Mouse (Mus musculus) ZHBTc4 (cell line): ENCODE data around the gene AU040320.

Experiments used
- DNase-seq: peaks from one replicate; pipeline ENCODE4 v3.0.0-alpha.2; 2011; ENCODE audit warnings: low read depth, low spot score

Gene AU040320

GRCm38 (mm10) chr4:126753268-126754230 lies at the start of gene AU040320, which contains the start of gene Ncdn:
Gene AU040320, plus strand, starts transcription at chr4:126753544.
Gene Ncdn, minus strand, starts transcription at chr4:126753438.
- peak; percentile 99 for DNase-seq

- no peak for DNase-seq
Observed at GRCm38 (mm10) chr4:126706630-126707438, 46.5 kb upstream of the AU040320 start.

GRCm38 (mm10) chr4:126707439-126707826 lies 45.9 kb upstream of the AU040320 start:
- no peak for DNase-seq

- DNase-seq: peak; percentile 19
Observed at GRCm38 (mm10) chr4:126732111-126732510, 21.2 kb upstream of the AU040320 start.

GRCm38 (mm10) chr4:126732531-126733380 lies 20.6 kb upstream of the AU040320 start:
- DNase-seq: no peak

- peak; percentile 41 for DNase-seq
Observed at GRCm38 (mm10) chr4:126734001-126734603, 19.2 kb upstream of the AU040320 start.

- peak; percentile 61 for DNase-seq
Observed at GRCm38 (mm10) chr4:126734700-126735381, 18.5 kb upstream of the AU040320 start.

GRCm38 (mm10) chr4:126735382-126736000 lies 17.9 kb upstream of the AU040320 start:
- peak; percentile 58 for DNase-seq

GRCm38 (mm10) chr4:126736001-126736414 lies 17.3 kb upstream of the AU040320 start, which contains the start of gene Tfap2e:
Gene Tfap2e, minus strand, starts transcription at chr4:126736240.
- peak; percentile 85 for DNase-seq

GRCm38 (mm10) chr4:126739966-126740676 lies 13.2 kb upstream of the AU040320 start:
- peak; percentile 86 for DNase-seq

GRCm38 (mm10) chr4:126741448-126741847 lies 11.9 kb upstream of the AU040320 start:
- DNase-seq: peak; percentile 90

- DNase-seq: no peak
Observed at GRCm38 (mm10) chr4:126742976-126743375, 10.4 kb upstream of the AU040320 start.

GRCm38 (mm10) chr4:126743713-126744112 lies 9.6 kb upstream of the AU040320 start:
- DNase-seq: peak; percentile 66

GRCm38 (mm10) chr4:126744831-126745230 lies 8.5 kb upstream of the AU040320 start:
- no peak for DNase-seq

- peak; percentile 72 for DNase-seq
Observed at GRCm38 (mm10) chr4:126745506-126746193, 7.7 kb upstream of the AU040320 start.

GRCm38 (mm10) chr4:126746194-126746840 lies 7.0 kb upstream of the AU040320 start:
- DNase-seq: no peak

GRCm38 (mm10) chr4:126748381-126748780 lies 5.0 kb upstream of the AU040320 start:
- no peak for DNase-seq

- no peak for DNase-seq
Observed at GRCm38 (mm10) chr4:126749553-126749952, 3.8 kb upstream of the AU040320 start.
